Mouse (Mus musculus) ES-E14 (cell line): Measurements from ENCODE around the gene Dand5. TPM values are rescaled to one million over a fixed set of nuclear protein-coding genes. Genes with fewer than 3 reads are reported as not detected.

ENCODE experiments used
- DNase-seq: peaks from one replicate; pipeline ENCODE4 v3.0.0-alpha.2; 2013; ENCODE audit warnings: low read depth, low spot score
- H3K27ac ChIP-seq: 2 replicates; pipeline ENCODE4 v1.5.1; 2012; ENCODE audit warnings: low read depth, mild to moderate bottlenecking, low read length, moderate library complexity, mixed read lengths; ENCODE audit not compliant: poor library complexity, insufficient read depth, severe bottlenecking
- H3K36me3 ChIP-seq: 2 replicates; pipeline ENCODE4 v1.6.1; 2012; ENCODE audit warnings: mild to moderate bottlenecking, low read length, moderate library complexity, mixed read lengths; ENCODE audit not compliant: control insufficient read depth, poor library complexity, insufficient read depth, severe bottlenecking
- H3K4me1 ChIP-seq, 2 experiments: fragments of 150-350 bp in 1 of 2; sonication (generic) in 1 of 2; 2 replicates each; pipeline ENCODE4 v1.6.1; 2012; ENCODE audit warnings: low read length in 2 of 2, mild to moderate bottlenecking in 1 of 2, mixed read lengths in 1 of 2; ENCODE audit not compliant: control insufficient read depth in 2 of 2, insufficient read depth in 2 of 2, poor library complexity in 1 of 2
- H3K4me3 ChIP-seq, 2 experiments: fragments of 150-350 bp in 1 of 2; sonication (generic) in 1 of 2; 2 replicates each; pipeline ENCODE4 v1.5.1; 2012; ENCODE audit warnings: low read length in 2 of 2, low read depth in 1 of 2, mild to moderate bottlenecking in 1 of 2, mixed read lengths in 1 of 2; ENCODE audit not compliant: insufficient read depth in 1 of 2, poor library complexity in 1 of 2, severe bottlenecking in 1 of 2
- H3K9ac ChIP-seq: 2 replicates; pipeline ENCODE4 v1.6.1; 2012; ENCODE audit warnings: low read depth, mild to moderate bottlenecking, low read length, mixed read lengths; ENCODE audit not compliant: poor library complexity, insufficient read depth, severe bottlenecking
- H3K9me3 ChIP-seq: fragments of 150-350 bp; sonication (generic); 2 replicates; pipeline ENCODE4 v1.6.1; 2012; ENCODE audit warnings: low read depth, mild to moderate bottlenecking, low read length; ENCODE audit not compliant: control insufficient read depth, insufficient read depth
- CHD2 ChIP-seq: IDR thresholded peaks from 2 replicates; pipeline ENCODE4 v1.6.1; 2014; ENCODE audit warnings: mild to moderate bottlenecking, low read depth, low read length, inconsistent platforms
- HCFC1 ChIP-seq: IDR thresholded peaks from 2 replicates; pipeline ENCODE4 v1.6.1; 2012; ENCODE audit warnings: low read length, inconsistent platforms, borderline replicate concordance; ENCODE audit not compliant: insufficient read depth
- MAFK ChIP-seq: IDR thresholded peaks from 2 replicates; pipeline ENCODE4 v1.6.1; 2014; ENCODE audit warnings: mild to moderate bottlenecking, low read depth, low read length, inconsistent platforms; ENCODE audit not compliant: insufficient read depth
- ZC3H11A ChIP-seq: IDR thresholded peaks from 2 replicates; pipeline ENCODE4 v1.6.1; 2012; ENCODE audit warnings: low read depth, mild to moderate bottlenecking, inconsistent platforms, low read length, borderline replicate concordance
- ZNF384 ChIP-seq: IDR thresholded peaks from 2 replicates; pipeline ENCODE4 v1.6.1; 2012; ENCODE audit warnings: low read depth, low read length, inconsistent platforms
- in situ Hi-C, 2 experiments: fragments of 600-800 bp; cut with MboI; formaldehyde crosslinking; loops; one replicate each; pipeline ENCODE4 v1.15.1; 2025; ENCODE audit warnings: low sequenced_read_pairs in 2 of 2, inconsistent platforms in 1 of 2; ENCODE audit not compliant: unreplicated experiment in 2 of 2
- total RNA-seq: library from RNA; depleted of rRNA; stranded (reverse); fragments of 300-350 nt; gene quantifications from 2 replicates; pipeline ENCODE4 v1.2.3, GENCODE M21; 2012

Gene Dand5
- total RNA-seq, 1 experiment = 1.4 TPM

GRCm38 (mm10) chr8:84844397-84845070 lies 21.9 kb upstream of the Dand5 start:
- Histone ChIP-seq H3K27ac (no peak overlapping the region; the same call in 1 of the 2 replicates), H3K4me1 (peaks cover 6 to 15% of the 10 kb centered on the region in 2 experiments; a peak in 3 of 4 replicates), H3K9ac (peak overlapping the region; percentile 22; the same call in 1 of the 2 replicates), H3K36me3 (peaks cover 36% of the 10 kb centered on the region), H3K9me3 (no peaks in the 10 kb centered on the region), H3K4me3 (peak overlapping the region; percentile 77 to 83; a peak in 2 of 4 replicates)
- TF ChIP-seq ZNF384 = no peak
- in situ Hi-C loops = no loop called here
- no peak for DNase-seq

GRCm38 (mm10) chr8:84841514-84841913 lies 18.9 kb upstream of the Dand5 start:
- TF ChIP-seq CHD2 = no peak; the same call in 1 of the 2 replicates
- TF ChIP-seq MAFK = no peak
- no peak for TF ChIP-seq HCFC1
- TF ChIP-seq ZNF384 = no peak
- no peak for TF ChIP-seq ZC3H11A
- in situ Hi-C loops = no loop called here
- Histone ChIP-seq H3K27ac (no peak overlapping the region), H3K9me3 (no peaks in the 10 kb centered on the region), H3K4me1 (peaks cover 0 to 19% of the 10 kb centered on the region in 2 experiments; a peak in 3 of 4 replicates), H3K9ac (no peak overlapping the region), H3K4me3 (no peak overlapping the region), H3K36me3 (peaks cover 56% of the 10 kb centered on the region)
- no peak for DNase-seq

- no peaks in the 10 kb centered on the region for H3K9me3 ChIP-seq
- DNase-seq = peak; percentile 92
- H3K4me3 ChIP-seq = peak within 1 kb of the TSS; percentile 70 to 97
- H3K9ac ChIP-seq = peak within 1 kb of the TSS; percentile 95
- peaks cover 0 to 19% of the 10 kb centered on the region in 2 experiments; a peak in 3 of 4 replicates for H3K4me1 ChIP-seq
- in situ Hi-C loops = no loop called here
- peak within 1 kb of the TSS; percentile 86 for H3K27ac ChIP-seq
- H3K36me3 ChIP-seq = peaks cover 58% of the 10 kb centered on the region
- TF ChIP-seq ZNF384 (no peak), HCFC1 (peak; percentile 84), CHD2 (peak; percentile 64)
These were observed 17.8 kb upstream of the Dand5 start, which contains the start of gene Rad23a for GRCm38 (mm10) chr8:84840248-84840999. Gene Rad23a, minus strand, starts transcription at chr8:84840665.

- H3K27ac ChIP-seq = peak overlapping the region; percentile 86
- TF ChIP-seq MAFK (peak; percentile 95), ZC3H11A (no peak), HCFC1 (no peak)
- peaks cover 61% of the 10 kb centered on the region for H3K36me3 ChIP-seq
- DNase-seq = no peak
- in situ Hi-C loops = no loop called here
- H3K4me3 ChIP-seq = peak overlapping the region; percentile 70 to 97
- no peaks in the 10 kb centered on the region for H3K9me3 ChIP-seq
- peak overlapping the region; percentile 95 for H3K9ac ChIP-seq
- peaks cover 0 to 18% of the 10 kb centered on the region in 2 experiments; a peak in 2 of 4 replicates for H3K4me1 ChIP-seq
These were observed 17.2 kb upstream of the Dand5 start for GRCm38 (mm10) chr8:84839875-84840247.
